Mouse (Mus musculus): ENCODE measurements at regions not wholly inside any gene's neighbourhood (a gene's known extent, or its start where the extent isn't known, plus 50 kb on each side); places are given as distances from the start of the nearest gene placed in this dataset.

DNA sequence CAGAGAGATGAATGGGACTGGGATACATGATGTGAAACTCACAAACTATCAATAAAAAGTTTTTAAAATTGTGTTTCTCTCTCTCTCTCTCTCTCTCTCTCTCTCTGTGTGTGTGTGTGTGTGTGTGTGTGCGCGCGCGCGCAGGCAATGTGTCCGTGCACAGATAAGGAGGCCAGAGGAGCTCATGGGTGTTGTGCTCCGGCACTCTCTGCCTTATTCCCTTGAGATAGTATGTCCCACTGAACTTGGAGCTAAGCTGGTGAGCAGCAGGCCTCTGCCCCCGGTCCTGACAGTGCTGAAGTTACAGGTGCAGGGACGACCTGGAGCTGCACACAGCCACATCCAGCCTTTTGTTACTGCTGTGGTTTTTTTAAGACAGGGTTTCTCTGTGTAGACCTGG is 57.9 kb upstream of the Galnt15 start:
- Histone ChIP-seq H3K27ac (replicated peaks) (no peak overlapping the region), H3K36me3 (no peaks in the 10 kb centered on the region), H3K4me3 (no peak overlapping the region), H3K9ac (replicated peaks) (no peak overlapping the region), H3K4me1 (no peaks in the 10 kb centered on the region), H3K9me3 (no peaks in the 10 kb centered on the region), H3K4me2 (replicated peaks) (no peak overlapping the region), H3K27me3 (no peaks in the 10 kb centered on the region)
- ATAC-seq (replicated peaks), result no peak
- WGBS, result 92% methylated on average over 9 of the region's 9 CpGs

DNA sequence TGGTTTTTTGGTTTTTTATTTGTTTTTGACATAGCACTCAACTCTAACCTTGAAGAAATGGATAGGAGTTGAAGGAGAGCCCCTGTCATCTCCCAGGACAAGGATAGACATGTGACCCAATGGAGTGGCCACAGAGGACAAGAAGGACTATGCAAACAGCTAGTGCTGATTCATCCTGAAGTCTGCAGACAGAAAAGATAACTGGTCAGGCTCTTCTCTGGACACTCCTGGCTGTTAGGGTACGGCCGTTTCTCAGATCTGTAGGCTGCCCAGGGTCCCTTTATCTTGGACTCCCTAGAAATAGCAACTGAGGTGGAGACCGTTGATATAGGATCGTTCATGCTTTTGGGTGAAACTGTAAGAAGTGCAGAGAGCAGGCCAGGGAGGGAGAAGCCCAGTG is 55.1 kb upstream of the Galnt15 start:
- Histone ChIP-seq H3K27ac (replicated peaks) (no peak overlapping the region), H3K27me3 (no peaks in the 10 kb centered on the region), H3K4me1 (no peaks in the 10 kb centered on the region), H3K9ac (replicated peaks) (no peak overlapping the region), H3K9me3 (no peaks in the 10 kb centered on the region), H3K4me2 (replicated peaks) (no peak overlapping the region), H3K36me3 (no peaks in the 10 kb centered on the region), H3K4me3 (no peak overlapping the region)
- ATAC-seq (replicated peaks), result no peak
- WGBS, result 90% methylated on average over 4 of the region's 4 CpGs

DNA sequence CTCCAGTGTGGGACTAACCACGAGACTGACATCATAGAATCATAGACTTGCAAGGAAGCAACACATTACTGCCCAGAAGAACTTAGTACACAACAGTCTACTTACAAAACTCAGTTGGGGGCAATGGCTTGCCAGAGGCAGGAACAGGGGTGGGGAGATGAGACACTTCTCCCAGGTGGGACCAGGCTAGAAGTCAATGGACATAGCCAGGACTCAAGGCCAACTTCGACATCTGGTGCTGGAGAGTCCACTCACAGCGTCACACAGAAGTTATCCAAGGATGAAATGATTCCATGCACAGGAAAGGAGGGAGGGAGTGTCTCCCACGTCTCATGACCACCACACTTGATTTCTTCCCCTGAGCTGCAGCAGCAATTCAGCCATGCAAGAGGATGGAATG is 50.6 kb upstream of the Galnt15 start:
- Histone ChIP-seq H3K4me3 (no peak overlapping the region), H3K27ac (replicated peaks) (no peak overlapping the region), H3K36me3 (no peaks in the 10 kb centered on the region), H3K9me3 (no peaks in the 10 kb centered on the region), H3K4me1 (no peaks in the 10 kb centered on the region), H3K4me2 (replicated peaks) (no peak overlapping the region), H3K27me3 (no peaks in the 10 kb centered on the region), H3K9ac (replicated peaks) (no peak overlapping the region)
- 84% methylated on average over 4 of the region's 4 CpGs for WGBS
- no peak for ATAC-seq (replicated peaks)

DNA sequence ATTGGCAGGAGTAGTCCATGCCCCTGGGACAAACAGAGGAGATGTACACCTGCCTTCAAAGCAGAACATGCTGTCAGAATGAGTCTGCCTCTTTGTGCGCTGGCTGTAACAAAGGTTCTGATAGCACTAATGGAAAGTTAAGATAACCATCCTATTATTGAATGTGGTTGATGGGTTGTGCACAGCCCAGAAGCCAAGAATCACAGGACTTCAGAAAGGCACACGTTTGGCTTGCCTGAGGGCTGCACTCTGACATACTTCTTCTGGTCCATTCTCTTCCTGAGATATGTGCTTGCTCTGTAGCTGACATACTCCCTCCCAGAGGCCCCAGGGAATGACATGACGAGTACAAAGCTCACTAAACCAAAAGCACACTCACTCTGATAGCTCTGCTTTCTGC is 50.1 kb upstream of the Galnt15 start:
- no peak overlapping the region for H3K4me2 ChIP-seq (replicated peaks)
- H3K9ac ChIP-seq (replicated peaks), result no peak overlapping the region
- no peaks in the 10 kb centered on the region for H3K4me1 ChIP-seq
- WGBS, result 82% methylated on average over 3 of the region's 3 CpGs
- H3K36me3 ChIP-seq, result no peaks in the 10 kb centered on the region
- no peaks in the 10 kb centered on the region for H3K27me3 ChIP-seq
- no peaks in the 10 kb centered on the region for H3K9me3 ChIP-seq
- ATAC-seq (replicated peaks), result no peak
- no peak overlapping the region for H3K4me3 ChIP-seq
- no peak overlapping the region for H3K27ac ChIP-seq (replicated peaks)

All from forebrain, embryonic 15.5 days (tissue).